Mouse (Mus musculus) heart, postnatal 36 days (tissue): ENCODE measurements around the gene Atad1. TPM values are rescaled to one million over a fixed set of nuclear protein-coding genes. Genes with fewer than 3 reads are reported as not detected.

Experiments used
- DNase-seq, 2 experiments: peaks; one replicate each; pipeline ENCODE4 v3.0.0; 2021 to 2022
- intact Hi-C: fragments of 180-260 bp; cut with DNase I; formaldehyde crosslinking; loops from one replicate; pipeline ENCODE4 v1.15.1; 2025
- total RNA-seq, 2 experiments: library from RNA; stranded (reverse); gene quantifications; 2 replicates each; pipeline ENCODE4 v1.2.3; 2021

Gene Atad1
- total RNA-seq, 2 experiments from 2014 or later: 78.8 to 91.7 TPM

- DNase-seq: no peak
- intact Hi-C loops: no loop called here
Measured at GRCm38 (mm10) chr19:32628572-32629132, 110.9 kb downstream of the Atad1 start.

GRCm38 (mm10) chr19:32627631-32628030 lies 112.0 kb downstream of the Atad1 start:
- intact Hi-C loops: no loop called here
- DNase-seq: no peak

GRCm38 (mm10) chr19:32626768-32627331 lies 112.7 kb downstream of the Atad1 start:
- intact Hi-C loops: no loop called here
- no peak for DNase-seq

- no peak for DNase-seq
- intact Hi-C loops: no loop called here
Measured at GRCm38 (mm10) chr19:32622142-32622541, 117.4 kb downstream of the Atad1 start.

Other genes with a start within 250 kb of the Atad1 start
- 10 to 100 TPM; 12.9 to 15.2 TPM for gene Papss2, start 144.0 kb downstream of the Atad1 start, total RNA-seq
- gene Pten, start 17.7 kb upstream of the Atad1 start, total RNA-seq: 10 to 100 TPM; 60.3 to 71.1 TPM